Mouse (Mus musculus): ENCODE results near the gene Ythdf2. TPM values are rescaled to one million over a fixed set of nuclear protein-coding genes. Genes with fewer than 3 reads are reported as not detected.
"Not testable (repeated sequence)": the region's sequence is repeated elsewhere in the genome, so short reads cannot be mapped to it uniquely, and the experiment has no call there.

The Ythdf2 gene
- 10 to 100 TPM; 45.0 to 48.1 TPM for total RNA-seq (2021)
- long read RNA-seq, experiment 1, full-length matches to known transcripts, result 107 of 115 reads
- long read RNA-seq, experiment 1, partial matches to known transcripts, result 4 of 115 reads
- long read RNA-seq, experiment 1, other reads (novel, unspliced or antisense), result 4 of 115 reads
- long read RNA-seq, experiment 2, full-length matches to known transcripts, result 67 of 71 reads
- long read RNA-seq, experiment 2, partial matches to known transcripts, result 4 of 71 reads
- long read RNA-seq, experiment 2, other reads (novel, unspliced or antisense), result 0 of 71 reads

DNA sequence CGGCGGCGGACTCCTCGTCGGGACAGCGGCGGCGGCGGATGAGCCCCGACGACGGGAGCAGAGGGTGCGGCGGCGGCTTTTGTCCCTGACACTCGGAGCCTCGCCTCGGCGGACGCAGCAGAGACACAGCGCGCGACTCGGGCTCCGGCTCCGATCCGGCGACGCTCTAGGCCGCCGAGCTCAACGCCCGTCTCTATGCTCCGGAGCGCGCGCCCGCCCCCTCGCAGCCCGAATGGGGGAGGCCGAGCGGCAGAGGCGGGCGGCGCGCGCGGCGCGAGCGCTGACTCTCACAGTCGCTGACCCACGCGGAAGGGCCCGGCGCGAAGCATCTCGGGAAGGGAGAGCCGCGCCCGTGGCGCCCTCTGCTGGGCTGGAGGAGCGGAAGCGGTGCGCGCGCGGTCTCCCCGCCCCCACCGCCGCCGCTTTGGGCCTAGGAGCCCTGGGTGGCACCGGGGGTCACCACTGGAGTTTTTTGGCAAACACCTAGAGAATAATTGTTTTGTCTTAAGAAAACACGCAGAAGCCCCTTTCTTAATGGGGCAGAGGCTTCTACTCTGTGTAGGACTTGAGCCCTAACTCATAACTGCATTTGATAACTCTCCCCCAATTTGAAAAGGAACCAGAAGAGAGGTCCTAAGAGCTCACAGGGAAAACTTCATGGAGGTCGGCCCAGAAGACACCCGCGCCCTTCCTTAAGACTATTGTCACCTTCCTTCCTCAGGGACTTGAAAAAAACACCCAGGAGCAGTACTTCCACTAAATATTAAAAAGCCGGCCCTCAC, at the start of gene Ythdf2:
Ythdf2 (minus strand) TSS at position 351 of the 782 bp plus-strand sequence.
- DNase-seq (ENCODE audit: low spot score in 2 of 2), result peak; percentile 95 to 96

DNA sequence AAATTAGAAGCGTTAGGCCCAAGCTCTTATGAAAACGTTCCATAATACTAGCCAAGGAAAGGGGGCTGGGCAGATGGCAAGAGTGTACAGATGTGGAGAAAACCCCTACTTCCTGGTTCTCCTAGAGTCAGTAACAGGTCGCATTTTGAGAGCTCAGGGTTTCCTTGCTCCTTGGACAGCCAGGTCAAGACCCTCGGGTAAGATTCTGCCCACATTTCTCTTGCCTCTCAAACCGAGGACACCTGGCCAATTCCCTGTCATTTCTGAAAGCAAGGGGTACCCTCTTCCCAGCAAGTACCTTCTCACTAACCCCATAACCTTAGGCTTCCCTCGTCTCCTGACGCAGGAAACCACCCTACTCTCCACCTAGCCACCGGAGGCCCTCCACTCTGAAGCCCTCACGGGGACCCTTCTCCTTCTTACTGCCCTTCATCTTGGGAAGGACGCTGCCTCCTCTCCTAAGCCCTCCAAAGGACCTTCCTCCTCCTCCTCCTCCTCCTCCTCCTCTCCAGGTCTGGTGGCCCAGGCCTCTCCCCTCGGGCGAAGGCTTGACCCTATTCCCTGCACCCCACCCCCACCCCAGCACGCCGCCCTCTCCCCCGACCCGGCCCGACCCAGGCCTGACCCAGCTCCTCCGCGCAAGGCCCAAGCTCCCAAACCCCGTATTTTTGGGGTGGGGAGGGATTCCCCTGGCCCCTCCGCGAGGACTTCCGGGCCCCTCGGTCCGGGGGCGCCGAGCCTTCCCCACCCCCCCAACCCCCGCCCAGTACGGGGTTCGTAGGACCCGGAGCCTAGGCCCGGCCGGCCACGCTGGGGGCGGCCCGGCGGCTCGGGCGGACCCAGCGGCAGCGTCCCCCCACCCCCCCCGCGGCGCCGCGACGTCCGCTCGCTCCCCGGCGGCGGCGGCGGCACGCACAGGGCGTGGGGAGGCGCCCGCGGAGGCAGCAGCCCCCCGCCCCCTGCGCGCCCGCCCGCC, 48.6 kb upstream of the Ythdf2 start:
- DNase-seq (ENCODE audit: low spot score in 2 of 2), result peak; percentile 14 to 38

DNA sequence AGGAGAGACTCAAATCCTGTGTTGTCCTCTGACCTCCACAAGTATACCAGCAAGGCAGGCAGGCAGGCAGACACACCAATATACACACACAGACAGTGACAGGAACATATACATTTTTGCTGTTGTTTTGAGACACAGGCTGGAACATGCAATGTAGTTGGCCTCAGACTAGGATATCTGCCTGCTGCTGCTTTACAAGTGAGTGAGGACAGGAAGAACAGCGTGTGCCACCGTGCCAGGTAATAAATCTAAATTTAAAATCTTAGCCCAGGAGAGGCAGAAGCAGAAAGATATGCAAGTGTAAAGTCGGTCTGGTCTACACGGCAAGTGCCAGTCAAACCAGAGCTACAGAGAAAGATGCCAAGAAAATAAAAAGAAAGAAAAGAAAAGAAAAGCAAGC, 47.1 kb upstream of the Ythdf2 start:
- DNase-seq (ENCODE audit: low spot score in 2 of 2), result no peak

DNA sequence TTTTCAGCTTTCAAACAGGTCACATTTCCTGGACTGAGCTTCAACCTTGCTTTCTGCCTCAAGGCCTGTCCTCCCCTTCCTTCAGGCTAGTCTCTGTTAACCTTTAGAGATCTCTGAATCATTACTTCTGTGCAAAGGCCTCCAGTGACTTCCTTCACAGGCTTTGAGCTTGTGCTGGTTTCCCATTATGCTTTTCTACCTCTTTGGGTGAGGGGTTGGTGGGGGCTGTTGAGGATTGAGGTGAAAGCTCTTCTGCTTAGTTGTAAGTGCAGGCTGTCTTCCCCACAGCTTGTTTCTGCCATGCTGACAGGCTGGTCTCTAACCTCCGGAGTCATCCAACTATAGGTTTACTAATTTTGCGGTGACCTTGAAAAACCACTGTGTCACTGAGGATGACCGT, 44.3 kb upstream of the Ythdf2 start:
- no peak for DNase-seq (ENCODE audit: low spot score in 2 of 2)

DNA sequence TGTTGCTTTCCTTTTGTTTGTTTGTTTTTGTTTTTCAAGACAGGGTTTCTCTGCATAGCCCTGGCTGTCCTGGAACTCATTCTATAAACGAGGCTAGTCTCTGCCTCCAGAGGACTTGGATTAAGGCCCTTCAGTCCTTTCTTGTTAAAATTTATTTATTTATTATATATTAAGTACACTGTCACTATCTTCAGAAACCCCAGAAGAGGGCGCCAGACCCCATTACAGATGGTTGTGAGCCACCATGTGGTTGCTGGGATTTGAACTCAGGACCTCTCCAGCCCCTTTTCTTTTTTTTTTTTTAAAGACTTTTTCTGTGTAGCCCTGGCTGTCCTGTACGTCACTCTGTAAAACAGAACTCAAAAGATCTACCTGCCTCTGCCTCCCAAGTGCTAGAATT, 42.9 kb upstream of the Ythdf2 start:
- no peak for DNase-seq (ENCODE audit: low spot score in 2 of 2)

DNA sequence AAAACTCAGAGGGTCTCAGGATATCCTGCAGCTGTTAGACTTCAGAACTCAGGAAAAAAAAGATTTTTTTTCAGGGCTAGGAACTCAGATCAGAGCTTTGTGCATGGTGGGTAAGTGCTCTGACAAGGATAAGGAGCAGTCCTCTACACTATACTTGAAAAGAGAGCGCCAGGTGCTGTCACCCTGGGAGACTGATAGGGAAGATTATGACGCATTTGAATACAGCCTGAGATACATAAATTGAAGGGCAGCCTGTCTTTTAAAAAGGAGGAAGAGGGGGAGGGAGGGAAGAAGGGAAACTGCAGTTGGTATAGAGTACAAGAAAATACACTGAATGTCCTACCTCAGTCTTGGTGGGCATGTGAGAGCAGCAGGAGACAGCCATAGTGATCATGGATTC, 41.5 kb upstream of the Ythdf2 start:
- DNase-seq (ENCODE audit: low spot score in 2 of 2), result no peak

GRCm38 (mm10) chr4:132253128-132253527, 41.0 kb upstream of the Ythdf2 start:
- DNase-seq (ENCODE audit: low spot score in 2 of 2), result no peak

GRCm38 (mm10) chr4:132251596-132251995, 39.5 kb upstream of the Ythdf2 start:
- DNase-seq (ENCODE audit: low spot score in 2 of 2), result no peak

DNA sequence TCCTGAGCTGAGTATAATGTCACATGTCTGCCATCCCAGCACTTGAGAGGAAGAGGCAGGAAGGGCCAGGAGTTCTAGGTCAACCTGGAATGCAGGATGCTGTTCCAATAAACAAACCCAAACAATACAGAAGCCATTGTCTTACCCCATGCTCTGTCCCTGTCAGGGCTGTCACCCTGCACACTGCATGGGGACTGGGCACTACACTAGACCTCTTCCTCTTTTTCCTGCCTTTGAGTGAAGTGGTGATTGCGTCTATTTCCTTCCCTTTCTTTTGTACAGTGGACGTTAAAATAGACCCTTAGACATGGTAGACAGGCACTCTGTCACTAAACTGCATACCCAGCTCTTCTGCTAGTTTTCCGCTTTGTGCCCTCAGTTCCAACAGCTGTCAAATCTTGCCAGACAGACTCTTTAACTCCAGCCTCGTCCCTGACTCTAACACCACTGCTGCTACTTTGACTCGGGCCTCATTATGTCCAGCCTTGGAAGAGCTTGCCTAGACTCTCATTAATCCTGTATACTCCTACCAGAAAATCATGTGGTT, 35.4 kb upstream of the Ythdf2 start:
- no peak for DNase-seq (ENCODE audit: low spot score in 2 of 2)

DNA sequence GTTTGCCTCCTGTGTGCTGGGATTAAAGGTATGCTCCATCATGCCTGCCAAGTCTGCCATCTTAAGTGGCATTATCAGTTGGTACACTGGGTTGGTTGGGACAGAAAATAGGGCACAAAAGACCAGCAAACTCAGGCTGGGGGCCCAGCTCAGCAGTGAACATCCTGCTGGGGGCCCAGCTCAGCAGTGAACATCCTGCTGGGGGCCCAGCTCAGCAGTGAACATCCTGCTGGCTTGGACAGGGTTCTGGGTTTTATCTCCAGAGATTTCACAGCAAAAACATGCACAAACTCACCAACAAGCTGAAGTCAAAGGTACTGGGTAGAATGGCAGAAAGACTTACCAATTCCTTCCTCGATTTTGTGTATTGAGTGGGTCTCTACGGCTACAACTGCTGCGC, 33.5 kb upstream of the Ythdf2 start:
- DNase-seq (ENCODE audit: low spot score in 2 of 2), result no peak

DNA sequence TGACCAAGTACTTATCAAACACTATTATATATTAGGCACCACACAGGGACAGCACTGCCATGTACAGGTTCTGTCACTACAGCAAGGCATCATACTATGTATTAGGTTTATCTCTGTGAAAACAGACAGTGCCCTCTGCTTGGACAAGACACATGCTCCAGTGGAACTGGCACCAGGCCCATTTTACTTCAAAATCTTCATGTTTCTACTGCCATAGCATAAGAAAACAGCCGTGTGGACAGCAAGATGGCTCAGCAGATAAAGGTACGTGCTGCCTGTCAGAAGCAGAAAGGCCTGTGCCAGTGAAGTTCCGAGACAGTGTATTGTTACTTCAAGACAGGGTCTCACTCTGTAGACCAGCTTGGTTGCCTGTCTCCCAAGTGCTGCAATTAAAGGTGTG, 29.1 kb upstream of the Ythdf2 start:
- DNase-seq (ENCODE audit: low spot score in 2 of 2), result no peak

- no peak for DNase-seq (ENCODE audit: low spot score in 2 of 2)
These were observed 28.3 kb upstream of the Ythdf2 start for GRCm38 (mm10) chr4:132240367-132240766.

DNA sequence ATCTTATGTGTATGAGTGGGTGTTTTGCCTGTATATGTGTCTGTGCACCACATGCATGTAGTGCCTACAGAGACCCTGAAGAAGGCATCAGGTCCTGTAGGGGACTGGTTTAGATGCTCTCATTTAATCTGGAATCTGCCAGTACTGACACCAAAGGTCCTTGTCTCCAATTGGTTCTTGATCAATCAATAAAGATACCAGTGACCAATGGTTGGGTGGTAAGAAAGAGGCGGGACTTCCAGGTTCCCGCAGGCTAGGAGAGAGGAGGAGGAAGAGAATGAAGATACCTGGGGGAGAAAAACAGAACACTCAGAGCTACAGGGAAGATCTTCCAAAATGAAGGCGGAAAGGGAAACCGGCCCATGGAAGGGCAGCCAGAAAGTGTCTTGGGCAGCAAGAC, 26.3 kb upstream of the Ythdf2 start:
- DNase-seq (ENCODE audit: low spot score in 2 of 2), result no peak

- DNase-seq (ENCODE audit: low spot score in 2 of 2), result no peak
These were observed 22.6 kb upstream of the Ythdf2 start for GRCm38 (mm10) chr4:132234710-132235109.

DNA sequence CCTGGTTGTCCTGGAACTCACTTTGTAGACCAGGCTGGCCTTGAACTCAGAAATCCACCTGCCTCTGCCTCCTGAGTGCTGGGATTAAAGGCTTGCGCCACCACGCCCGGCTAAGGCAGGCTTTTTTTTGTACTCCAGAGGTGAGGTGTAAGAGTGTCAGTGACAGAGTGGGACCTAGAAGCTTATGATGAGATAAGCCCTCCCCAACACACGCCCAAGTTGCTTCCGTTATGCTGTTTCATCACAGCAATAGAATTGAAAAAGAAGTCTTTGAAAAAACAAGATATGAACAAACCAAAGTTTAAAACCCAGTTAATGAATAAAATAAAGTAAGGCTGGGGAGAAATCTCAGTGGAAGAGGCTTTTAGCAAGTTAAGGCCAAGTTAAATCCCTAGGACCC, 18.3 kb upstream of the Ythdf2 start:
- DNase-seq (ENCODE audit: low spot score in 2 of 2), result no peak

GRCm38 (mm10) chr4:132222001-132222400, 9.9 kb upstream of the Ythdf2 start:
- DNase-seq (ENCODE audit: low spot score in 2 of 2), result not testable (repeated sequence)

GRCm38 (mm10) chr4:132218439-132218838, 6.3 kb upstream of the Ythdf2 start:
- not testable (repeated sequence) for DNase-seq (ENCODE audit: low spot score in 2 of 2)

DNA sequence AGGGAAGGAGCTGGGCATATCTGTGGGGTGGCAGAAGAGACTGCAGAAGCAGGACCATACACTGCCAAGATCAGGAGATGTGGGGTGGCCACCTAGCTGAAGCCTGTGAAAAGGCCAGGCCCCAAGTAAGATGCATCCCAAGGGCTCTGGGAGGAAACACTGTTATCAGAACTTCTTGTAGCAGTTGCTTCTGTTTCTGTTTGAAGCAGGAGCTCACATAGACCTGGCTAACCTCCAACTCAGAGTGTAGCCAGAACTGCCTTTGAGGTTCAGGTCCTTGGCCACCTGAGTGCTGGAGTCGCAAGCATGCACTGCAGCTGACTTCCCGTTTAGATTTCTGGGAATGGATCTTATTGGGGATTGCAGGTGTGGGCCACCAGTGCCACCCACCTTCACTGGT, 5.7 kb upstream of the Ythdf2 start:
- DNase-seq (ENCODE audit: low spot score in 2 of 2), result no peak

GRCm38 (mm10) chr4:132216602-132217001, 4.5 kb upstream of the Ythdf2 start:
- DNase-seq (ENCODE audit: low spot score in 2 of 2), result no peak

DNA sequence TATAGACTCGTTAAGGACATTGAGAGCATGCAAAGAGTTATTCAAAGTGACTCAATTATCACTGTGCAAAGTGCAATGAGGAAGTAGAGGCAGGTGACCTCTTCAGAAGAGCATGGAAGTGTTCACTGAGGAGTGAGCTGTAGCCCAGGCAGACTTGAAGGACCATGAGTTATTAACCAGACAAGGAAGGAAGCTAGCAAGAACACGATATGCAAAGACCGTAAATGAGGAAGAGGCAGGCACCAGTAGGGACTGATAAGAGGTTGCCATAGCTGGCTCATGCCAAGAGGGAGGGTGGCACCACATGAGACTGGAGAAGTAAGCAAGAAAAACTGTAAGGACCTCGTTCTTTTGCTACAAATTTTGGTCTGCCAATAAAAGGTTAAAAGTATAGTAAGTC, 2.7 kb upstream of the Ythdf2 start:
- no peak for DNase-seq (ENCODE audit: low spot score in 2 of 2)

All from left cerebral cortex, adult 18-20 months (tissue).